Mouse (Mus musculus) CD4-positive naive resting alpha-beta T cell, adult 76 days (primary cell): ENCODE measurements around the gene Nek6. TPM values are rescaled to one million over a fixed set of nuclear protein-coding genes. Genes with fewer than 3 reads are reported as not detected.

ENCODE experiments used
- total RNA-seq: library from RNA; stranded (reverse); gene quantifications from one replicate; pipeline ENCODE4 v1.2.4, GENCODE M21; 2023

Nek6 gene
- total RNA-seq = 1.6 TPM

DNA sequence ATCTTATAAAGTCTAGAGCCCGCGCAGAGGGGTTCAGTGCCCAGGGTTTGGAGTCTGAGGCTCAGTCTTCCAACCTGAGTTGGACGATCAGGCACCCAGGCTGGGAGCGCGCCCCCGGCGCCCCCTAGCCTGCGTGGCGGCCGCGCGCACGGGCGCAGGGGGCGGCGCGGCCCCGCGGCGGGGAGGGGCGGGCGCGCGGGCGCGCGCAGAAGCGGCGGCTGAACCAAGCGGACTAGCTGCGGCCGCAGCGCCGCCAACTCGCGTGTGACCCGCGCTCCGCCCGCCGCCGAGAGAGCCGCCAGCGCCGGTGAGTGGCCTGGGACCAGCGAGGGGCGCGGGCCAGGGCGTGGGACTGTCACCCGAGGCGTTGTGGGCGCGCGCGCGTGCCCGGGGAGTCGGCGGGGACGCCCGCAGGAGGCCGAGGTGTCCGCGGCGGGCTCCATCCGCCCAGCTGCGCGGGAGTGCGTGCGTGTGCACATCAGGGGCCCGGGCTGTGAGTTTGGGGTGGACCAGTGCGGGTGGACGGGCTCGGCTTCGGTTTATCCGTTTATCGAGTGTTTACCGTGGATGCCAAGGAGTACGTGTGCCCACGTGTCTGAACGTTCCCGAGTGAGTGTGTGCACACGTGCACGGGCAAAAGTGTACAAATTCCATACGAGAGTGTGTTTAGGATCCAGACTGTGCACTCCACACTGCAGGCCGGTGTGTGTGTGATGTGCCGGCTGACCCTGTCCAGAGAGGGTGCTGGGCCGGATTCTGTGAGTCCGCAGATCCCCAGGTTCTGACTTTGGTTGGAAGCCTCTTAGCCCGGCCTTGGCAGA, at the start of gene Nek6:
Nek6 (plus strand) TSS at position 157 of the 821 bp plus-strand sequence.

DNA sequence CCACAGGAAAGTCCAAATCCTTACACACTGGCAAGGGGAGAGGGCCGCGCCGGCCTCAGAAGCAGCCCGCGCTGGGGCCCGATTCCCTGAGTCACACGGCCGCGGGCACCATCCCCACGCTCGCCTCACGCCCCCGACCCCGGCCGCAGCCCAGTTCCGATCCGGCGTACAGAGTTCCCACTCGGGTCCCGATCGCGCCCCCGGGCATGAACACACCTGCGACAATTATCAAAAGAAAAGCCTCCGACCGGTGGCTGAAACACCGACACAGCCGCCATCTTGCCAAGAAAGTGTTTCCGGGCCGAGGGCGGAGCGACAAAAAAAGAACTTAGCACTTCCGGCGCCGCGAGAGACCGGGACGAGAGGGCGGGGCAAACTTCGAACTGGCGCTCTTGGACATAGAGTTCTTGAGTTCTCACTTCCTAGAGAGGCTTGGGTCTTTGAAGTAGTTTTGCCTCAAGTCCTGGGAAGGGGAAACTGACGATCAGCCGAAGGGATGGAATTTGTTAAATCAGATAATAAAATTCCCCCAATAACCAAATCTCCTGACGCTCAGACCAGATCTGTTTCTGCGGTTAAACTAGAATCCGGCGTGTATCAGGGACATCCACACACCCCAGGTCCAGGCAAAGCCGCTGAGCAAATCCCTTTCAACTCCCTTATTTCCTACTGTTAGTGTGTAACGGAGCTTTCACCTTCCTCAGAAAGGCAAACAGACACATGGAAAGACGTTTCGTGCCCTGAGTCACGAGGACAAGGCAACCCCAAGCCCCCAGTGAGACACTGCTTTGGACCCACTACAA, 132.4 kb downstream of the Nek6 start, which contains the start of gene Psmb7:
Psmb7 (minus strand) TSS at position 463 of the 803 bp plus-strand sequence.

Other genes with a start within 250 kb of the Nek6 start
- 68.9 TPM for gene Dennd1a, start 224.3 kb upstream of the Nek6 start, total RNA-seq
- gene Lhx2, start 172.4 kb upstream of the Nek6 start, total RNA-seq = not detected
- gene Psmb7, start 132.4 kb downstream of the Nek6 start, total RNA-seq = 100 TPM
- 0.50 TPM for gene Nr5a1, start 202.9 kb downstream of the Nek6 start, total RNA-seq